In genomic region chr13:69482751-69483150, GRCm38 (mm10) we compare ENCODE assay signal across 8 mouse cellular contexts. TPM values are rescaled to one million over a fixed set of nuclear protein-coding genes. Genes with fewer than 3 reads are reported as not detected.
DNase-seq lines count a peak whose midpoint lies in the region; ATAC-seq and TF ChIP-seq lines count a peak whose summit lies in the region.

No protein-coding gene starts in this region.

- peaks cover 64% of the 10 kb centered on the region for H3K27me3 ChIP-seq in embryonic facial prominence, embryonic 14.5 days (replicated peaks; ENCODE audit: control insufficient read depth, insufficient read depth, low read length)
- H3K27me3 ChIP-seq in heart, embryonic 13.5 days (replicated peaks) = peaks cover 79% of the 10 kb centered on the region
- H3K27me3 ChIP-seq in myocyte (ENCODE audit: control insufficient read depth, insufficient read depth, insufficient read length) = no peaks in the 10 kb centered on the region
- peaks cover 9% of the 10 kb centered on the region; the same call in 1 of the 2 replicates for H3K27me3 ChIP-seq in stomach, postnatal 0 days (ENCODE audit: control insufficient read depth, insufficient read depth, low read length)

- no peak overlapping the region for H3ac ChIP-seq in myocyte (ENCODE audit: control insufficient read depth, insufficient read length)

- H3K27ac ChIP-seq in layer of hippocampus, adult 2 months = peak overlapping the region; percentile 89; the same call in 1 of the 2 replicates
- no peak overlapping the region for H3K27ac ChIP-seq in embryonic facial prominence, embryonic 14.5 days (replicated peaks; ENCODE audit: low read depth, low read length)
- no peak overlapping the region; the same call in 1 of the 2 replicates for H3K27ac ChIP-seq in heart, embryonic 13.5 days (replicated peaks)
- H3K27ac ChIP-seq in stomach, postnatal 0 days (replicated peaks) = no peak overlapping the region

- H3K4me1 ChIP-seq in embryonic facial prominence, embryonic 14.5 days (ENCODE audit: control insufficient read depth, insufficient read depth, low read length) = peaks cover 9% of the 10 kb centered on the region; the same call in 1 of the 2 replicates
- peaks cover 26% of the 10 kb centered on the region for H3K4me1 ChIP-seq in heart, embryonic 13.5 days
- peaks cover 3% of the 10 kb centered on the region; the same call in 1 of the 2 replicates for H3K4me1 ChIP-seq in stomach, postnatal 0 days (replicated peaks; ENCODE audit: control insufficient read depth, insufficient read depth)

- TF ChIP-seq EP300 in stomach, postnatal 0 days (optimal IDR thresholded peaks at IDR 0.05) = no peak

- H3K9me3 ChIP-seq in embryonic facial prominence, embryonic 14.5 days (ENCODE audit: control insufficient read depth, low read length) = no peaks in the 10 kb centered on the region
- H3K9me3 ChIP-seq in heart, embryonic 13.5 days = no peaks in the 10 kb centered on the region
- no peaks in the 10 kb centered on the region for H3K9me3 ChIP-seq in stomach, postnatal 0 days (ENCODE audit: control insufficient read depth, low read length)

- no peak for ATAC-seq in embryonic facial prominence, embryonic 14.5 days (ENCODE audit: low read depth)
- ATAC-seq in heart, embryonic 13.5 days (ENCODE audit: extremely low read depth, insufficient number of reproducible peaks, low FRiP score, low TSS enrichment) = no peak
- no peak for ATAC-seq in stomach, postnatal 0 days (ENCODE audit: low FRiP score, low TSS enrichment)
- no peak for ATAC-seq in CD4-positive, CD25-positive, alpha-beta regulatory T cell, adult 4 months

- no peaks in the 10 kb centered on the region for H3K79me2 ChIP-seq in myocyte (ENCODE audit: control insufficient read depth, insufficient read depth)

- H3K4me2 ChIP-seq in embryonic facial prominence, embryonic 14.5 days (ENCODE audit: low read depth, low read length) = peak overlapping the region; percentile 52
- H3K4me2 ChIP-seq in heart, embryonic 13.5 days = peak overlapping the region; percentile 75
- peak overlapping the region; percentile 64 for H3K4me2 ChIP-seq in myocyte (ENCODE audit: low read depth)
- H3K4me2 ChIP-seq in stomach, postnatal 0 days (replicated peaks; ENCODE audit: low read depth) = no peak overlapping the region

- no peak overlapping the region for H3K9ac ChIP-seq in embryonic facial prominence, embryonic 14.5 days (ENCODE audit: low read depth, low read length)
- peak overlapping the region; percentile 70; the same call in 1 of the 2 replicates for H3K9ac ChIP-seq in heart, embryonic 13.5 days
- no peak overlapping the region for H3K9ac ChIP-seq in stomach, postnatal 0 days (ENCODE audit: low read length)

- no peak for DNase-seq in layer of hippocampus, adult 2 months (ENCODE audit: low spot score in 2 of 2)
- no peak for DNase-seq in layer of hippocampus, postnatal 14 days (ENCODE audit: low spot score in 2 of 2)
- DNase-seq in embryonic facial prominence, embryonic 14.5 days (ENCODE audit: low spot score) = peak; percentile 64
- DNase-seq in spleen, postnatal 10 days (ENCODE audit: low spot score in 2 of 2) = no peak
- no peak for DNase-seq in stomach, postnatal 0 days (ENCODE audit: low spot score)

- no peaks in the 10 kb centered on the region for H3K36me3 ChIP-seq in embryonic facial prominence, embryonic 14.5 days (ENCODE audit: control insufficient read depth, insufficient read depth, low read length)
- H3K36me3 ChIP-seq in heart, embryonic 13.5 days = no peaks in the 10 kb centered on the region
- no peaks in the 10 kb centered on the region for H3K36me3 ChIP-seq in myocyte (ENCODE audit: control insufficient read depth, insufficient read depth)
- H3K36me3 ChIP-seq in stomach, postnatal 0 days (ENCODE audit: control insufficient read depth, insufficient read depth, low read length) = no peaks in the 10 kb centered on the region

- TF ChIP-seq POLR2A in myocyte (IDR thresholded peaks at IDR 0.05; ENCODE audit: insufficient read length, low read depth) = no peak

- 43% methylated on average over 8 of the region's 8 CpGs for WGBS in embryonic facial prominence, embryonic 14.5 days
- WGBS in heart, embryonic 13.5 days = 39% methylated on average over 8 of the region's 8 CpGs
- WGBS in stomach, postnatal 0 days = 48% methylated on average over 8 of the region's 8 CpGs

- no peak overlapping the region for H3K4me3 ChIP-seq in layer of hippocampus, adult 2 months
- H3K4me3 ChIP-seq in embryonic facial prominence, embryonic 14.5 days (ENCODE audit: low read depth, low read length) = no peak overlapping the region
- H3K4me3 ChIP-seq in heart, embryonic 13.5 days = peak overlapping the region; percentile 48
- H3K4me3 ChIP-seq in myocyte = no peak overlapping the region
- H3K4me3 ChIP-seq in stomach, postnatal 0 days (ENCODE audit: low read depth, low read length) = no peak overlapping the region

- no peak for TF ChIP-seq CTCF in layer of hippocampus, adult 2 months (conservative IDR thresholded peaks at IDR 0.05)
- TF ChIP-seq CTCF in stomach, postnatal 0 days (IDR thresholded peaks at IDR 0.05; ENCODE audit: low read depth) = no peak

TF ChIP-seq in myocyte, 11 proteins besides CTCF, POLR2A, EP300 and RAD21:
- TF ChIP-seq MYOD1 (IDR thresholded peaks at IDR 0.05; ENCODE audit: control insufficient read depth in 1 of 3, insufficient read length in 2 of 3, low read depth in 2 of 3) (peak in 2 of 3 experiments; percentile 65 to 78), MAX (IDR thresholded peaks at IDR 0.05; ENCODE audit: low read depth) (no peak), TCF3 (IDR thresholded peaks at IDR 0.05; ENCODE audit: insufficient read length, low read depth) (peak; percentile 52), MYOG (IDR thresholded peaks at IDR 0.05; ENCODE audit: control insufficient read depth in 1 of 3, insufficient read depth in 1 of 3, insufficient read length in 2 of 3, low read depth in 2 of 3) (peak in 2 of 3 experiments; percentile 67 to 81), POLR2AphosphoS2 (IDR thresholded peaks at IDR 0.05; ENCODE audit: insufficient read length, low read depth) (no peak), USF1 (IDR thresholded peaks at IDR 0.05; ENCODE audit: low read depth) (peak; percentile 37), TCF12 (IDR thresholded peaks at IDR 0.05; ENCODE audit: insufficient read depth, poor library complexity, severe bottlenecking) (peak; percentile 5)

RNA-seq across cellular contexts. Expression of gene Nsun2, which starts 50.8 kb away (rescaled TPM):
- 10 to 100 TPM; 99.2 to 99.8 TPM for total RNA-seq in layer of hippocampus, adult 2 months (2021)
- 10 to 100 TPM; 72.2 to 75.5 TPM for total RNA-seq in layer of hippocampus, postnatal 14 days (2021)
- 112 and 128 TPM in 2 replicates for polyA plus RNA-seq in embryonic facial prominence, embryonic 14.5 days (2014; fragmentation: Nextera tagmentation; extraction: Ambion mirVana)
- polyA plus RNA-seq in heart, embryonic 13.5 days (2015; fragmentation: Nextera tagmentation; extraction: Ambion mirVana) = 65.9 and 69.9 TPM in 2 replicates
- polyA plus RNA-seq in myocyte (2012; fragmentation: generic; extraction: Trizol) = 60.4 TPM
- 68.6 and 69.7 TPM in 2 replicates for polyA plus RNA-seq in stomach, postnatal 0 days (2015; fragmentation: Nextera tagmentation; extraction: Ambion mirVana)
- 10 to 100 TPM; 26.3 to 30.7 TPM for polyA plus RNA-seq in CD4-positive, CD25-positive, alpha-beta regulatory T cell, adult 4 months (2017; shearing (Covaris generic))

RNA-seq across cellular contexts. Expression of gene Tent4a, which starts 51.7 kb away (rescaled TPM):
- total RNA-seq in layer of hippocampus, adult 2 months (2021) = 10 to 100 TPM; 44.0 to 46.4 TPM
- 10 to 100 TPM; 38.0 to 38.2 TPM for total RNA-seq in layer of hippocampus, postnatal 14 days (2021)
- 7.7 and 7.8 TPM in 2 replicates for polyA plus RNA-seq in embryonic facial prominence, embryonic 14.5 days (2014; fragmentation: Nextera tagmentation; extraction: Ambion mirVana)
- polyA plus RNA-seq in heart, embryonic 13.5 days (2015; fragmentation: Nextera tagmentation; extraction: Ambion mirVana) = 2.7 and 3.2 TPM in 2 replicates
- polyA plus RNA-seq in myocyte (2012; fragmentation: generic; extraction: Trizol) = 12.1 TPM
- 2.6 and 3.1 TPM in 2 replicates for polyA plus RNA-seq in stomach, postnatal 0 days (2015; fragmentation: Nextera tagmentation; extraction: Ambion mirVana)
- 1 to 10 TPM; 4.4 to 5.6 TPM for polyA plus RNA-seq in CD4-positive, CD25-positive, alpha-beta regulatory T cell, adult 4 months (2017; shearing (Covaris generic))
